Mouse (Mus musculus) ES-Bruce4 (cell line): Measurements from ENCODE around the gene Ksr2.

ENCODE experiments used
- CTCF ChIP-seq: IDR thresholded peaks from one replicate; pipeline ENCODE4 v1.8.1; 2011; ENCODE audit warnings: low read depth, low read length
- EP300 ChIP-seq: IDR thresholded peaks from 2 replicates; pipeline ENCODE4 v1.6.1; 2011; ENCODE audit warnings: low read depth, low read length; ENCODE audit not compliant: insufficient read depth
- POLR2A ChIP-seq: IDR thresholded peaks from one replicate; pipeline ENCODE4 v1.8.1; 2011; ENCODE audit warnings: low read length; ENCODE audit not compliant: insufficient read depth

DNA sequence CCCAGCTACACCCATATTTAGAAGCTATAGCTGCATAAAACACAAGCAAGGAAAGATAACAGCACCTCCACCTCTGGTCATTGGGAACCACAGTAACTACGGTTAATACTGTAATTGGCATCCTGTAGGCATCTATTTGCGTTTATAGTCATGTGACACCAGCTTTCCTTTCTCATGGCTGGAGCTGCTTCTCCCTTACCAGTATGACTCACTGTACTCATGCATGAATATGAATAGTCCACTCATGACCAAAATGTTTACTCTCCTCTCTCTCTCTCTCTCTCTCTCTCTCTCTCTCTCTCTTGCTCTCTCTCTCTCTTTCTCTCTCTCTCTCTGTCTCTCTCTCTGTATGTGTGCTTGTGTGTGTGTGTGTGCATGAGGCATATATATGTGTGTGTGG is 147.3 kb downstream of the Ksr2 start:
- no peak for TF ChIP-seq CTCF
- TF ChIP-seq POLR2A, result no peak
- TF ChIP-seq EP300, result no peak
